Mouse (Mus musculus) layer of hippocampus, postnatal 36 days (tissue): ENCODE measurements around the gene Cntd1. TPM values are rescaled to one million over a fixed set of nuclear protein-coding genes. Genes with fewer than 3 reads are reported as not detected.
"Not testable (repeated sequence)": the region's sequence is repeated elsewhere in the genome, so short reads cannot be mapped to it uniquely, and the experiment has no call there.

Experiments used
- DNase-seq, 2 experiments: peaks; one replicate each; pipeline ENCODE4 v3.0.0; 2022
- total RNA-seq, 2 experiments: library from RNA; stranded (reverse); gene quantifications; 2 replicates each; pipeline ENCODE4 v1.2.3; 2021

Gene Cntd1
- total RNA-seq, 2 experiments from 2014 or later, result 0.58 to 0.67 TPM

DNA sequence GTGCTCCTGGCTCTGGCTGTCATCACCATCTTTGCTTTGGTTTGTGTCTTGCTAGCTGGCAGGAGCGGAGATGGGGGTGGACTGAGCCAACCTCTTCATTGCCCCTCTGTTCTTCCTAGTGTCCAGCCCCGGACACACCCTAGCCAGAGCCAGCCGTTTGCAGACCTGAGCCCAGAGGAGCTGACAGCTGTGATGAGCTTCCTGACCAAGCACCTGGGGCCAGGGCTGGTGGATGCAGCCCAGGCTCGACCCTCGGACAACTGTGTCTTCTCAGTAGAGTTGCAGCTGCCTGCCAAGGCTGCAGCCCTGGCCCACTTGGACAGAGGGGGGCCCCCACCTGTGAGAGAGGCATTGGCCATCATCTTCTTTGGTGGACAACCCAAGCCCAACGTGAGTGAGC lies 52.1 kb downstream of the Cntd1 start:
- DNase-seq, result not testable (repeated sequence)

DNA sequence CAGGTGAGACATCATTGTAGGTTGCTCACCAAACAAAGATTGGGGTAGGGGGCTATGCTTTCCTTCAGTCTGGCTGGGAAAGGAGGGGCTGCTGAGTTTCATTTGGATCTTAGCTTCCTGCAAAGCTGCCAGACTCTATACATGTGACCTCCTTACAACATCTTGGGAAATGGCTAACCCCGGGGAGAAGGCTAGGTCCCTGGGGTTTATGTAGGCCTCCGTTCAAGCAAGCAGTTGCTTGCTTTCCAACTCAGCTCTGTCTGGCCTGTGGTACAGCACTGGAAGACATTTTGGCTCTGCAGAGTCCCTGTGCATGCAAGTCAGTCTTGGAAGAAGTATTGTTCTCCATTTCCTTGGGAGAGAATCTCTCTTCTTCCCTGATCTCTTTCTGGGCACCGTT lies 53.7 kb downstream of the Cntd1 start:
- no peak for DNase-seq

DNA sequence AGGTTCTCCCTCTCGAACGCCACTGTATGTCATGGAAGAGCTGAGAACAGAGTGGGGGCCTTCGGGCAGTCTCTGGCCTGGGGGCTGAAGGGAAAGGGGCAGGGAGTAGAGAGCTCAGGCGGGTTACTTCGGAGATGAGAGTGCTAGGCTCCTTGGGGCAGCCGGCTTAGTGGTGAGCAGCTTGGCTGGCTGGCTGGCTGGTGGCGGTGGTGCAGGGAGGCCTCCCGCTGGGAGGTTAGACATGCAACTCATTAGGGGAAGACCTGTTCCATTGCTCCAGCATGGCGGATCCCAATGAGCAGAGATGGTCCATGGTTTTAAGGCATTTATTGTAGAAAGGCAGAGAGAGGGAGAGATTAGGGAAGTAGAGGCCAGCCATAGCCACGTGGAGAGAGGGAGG lies 55.2 kb downstream of the Cntd1 start:
- no peak for DNase-seq

DNA sequence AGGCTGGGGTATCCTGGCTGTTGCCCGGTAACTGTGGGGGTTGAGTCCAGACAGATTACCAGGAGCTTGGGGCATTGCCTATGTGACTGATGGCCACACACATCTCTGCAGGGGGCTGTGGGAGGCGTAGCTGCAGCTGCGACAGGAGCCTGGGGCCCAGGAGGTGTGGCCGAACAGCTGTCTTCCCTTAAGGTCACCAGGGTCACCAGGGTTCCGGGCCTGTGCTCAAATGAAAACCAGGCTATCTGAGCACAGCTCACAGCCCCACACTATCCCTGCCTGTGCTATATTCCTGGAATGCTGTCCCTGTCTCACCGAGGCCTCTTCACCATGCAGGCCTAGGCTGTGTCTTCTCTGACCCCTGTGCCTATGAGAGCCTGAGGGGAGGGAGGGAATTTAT lies 55.7 kb downstream of the Cntd1 start:
- no peak for DNase-seq

DNA sequence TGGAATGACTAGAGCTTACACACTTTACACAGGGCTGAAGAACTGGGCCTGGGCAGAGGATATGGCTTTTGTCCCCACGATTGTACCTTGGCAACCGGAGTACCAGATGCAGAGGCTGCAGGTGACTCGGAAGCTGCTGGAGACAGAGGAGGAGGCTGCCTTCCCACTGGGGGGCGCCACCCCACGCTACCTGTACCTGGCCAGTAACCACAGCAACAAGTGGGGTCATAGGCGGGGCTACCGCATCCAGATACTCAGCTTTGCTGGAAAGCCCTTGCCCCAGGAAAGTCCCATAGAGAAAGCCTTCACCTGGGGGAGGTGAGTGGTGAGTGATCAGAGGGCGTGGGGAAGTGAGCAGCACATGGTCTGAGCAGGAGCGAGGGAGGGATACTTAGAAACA lies 56.9 kb downstream of the Cntd1 start:
- no peak for DNase-seq

DNA sequence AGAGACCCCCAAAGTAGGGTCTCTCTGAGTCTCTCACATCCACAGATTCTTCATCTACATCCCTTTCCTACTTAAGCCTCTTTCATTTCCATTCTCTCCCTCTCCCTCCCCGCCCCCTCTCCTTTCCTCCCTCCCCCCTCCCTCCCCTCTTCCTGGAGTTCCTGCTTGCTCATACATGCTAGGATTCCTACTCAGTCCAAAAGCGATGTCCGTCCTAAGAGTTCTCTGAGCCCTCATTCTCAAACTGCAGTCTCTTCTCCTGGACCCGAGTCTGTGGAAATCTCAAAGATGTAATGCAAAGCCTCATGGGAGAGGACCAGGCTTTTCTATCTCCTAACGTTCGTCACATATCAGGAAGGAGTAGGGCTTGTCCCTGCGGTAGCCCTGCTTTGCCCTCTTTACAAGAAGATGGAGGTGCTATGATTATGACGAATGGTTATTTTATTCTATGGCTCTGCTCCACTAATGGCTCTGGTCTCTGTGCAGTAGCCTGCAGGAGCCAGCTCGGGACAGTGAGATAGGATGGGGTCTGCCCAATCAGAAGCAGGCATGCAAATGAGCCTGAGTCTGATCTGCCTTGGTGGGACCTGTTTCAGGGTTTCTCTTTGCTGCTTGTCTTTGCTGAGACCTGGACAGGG lies 59.4 kb downstream of the Cntd1 start:
- DNase-seq, result no peak

Other genes starting within 250 kb of the Cntd1 start
- 1 to 10 TPM; 7.2 to 9.1 TPM for gene Naglu, start 209.0 kb upstream of the Cntd1 start, total RNA-seq
- 1 to 10 TPM in 1 of 2 experiments, under 1 TPM in 1; 0.67 to 1.7 TPM for gene Hsd17b1, start 200.6 kb upstream of the Cntd1 start, total RNA-seq
- 10 to 100 TPM; 27.0 to 28.0 TPM for gene Coasy, start 196.4 kb upstream of the Cntd1 start, total RNA-seq
- gene Mlx, start 191.7 kb upstream of the Cntd1 start, total RNA-seq, result 10 to 100 TPM; 42.1 to 53.7 TPM
- 1 to 10 TPM; 3.6 to 3.9 TPM for gene Psmc3ip, start 183.6 kb upstream of the Cntd1 start, total RNA-seq
- 10 to 100 TPM; 58.7 to 61.1 TPM for gene Retreg3, start 159.1 kb upstream of the Cntd1 start, total RNA-seq
- 10 to 100 TPM; 39.7 to 41.8 TPM for gene Tubg1, start 159.1 kb upstream of the Cntd1 start, total RNA-seq
- gene Tubg2, start 123.1 kb upstream of the Cntd1 start, total RNA-seq, result 10 to 100 TPM; 39.9 to 40.7 TPM
- 100 to 1,000 TPM; 168 to 169 TPM for gene Cntnap1, start 108.5 kb upstream of the Cntd1 start, total RNA-seq
- gene Plekhh3, start 107.7 kb upstream of the Cntd1 start, total RNA-seq, result 10 to 100 TPM; 12.5 to 14.8 TPM
- not detected for gene Ccr10, start 103.6 kb upstream of the Cntd1 start, total RNA-seq
- gene Ezh1, start 52.5 kb upstream of the Cntd1 start, total RNA-seq, result 10 to 100 TPM; 65.9 to 77.2 TPM
- 10 to 100 TPM; 63.7 to 68.0 TPM for gene Ramp2, start 33.0 kb upstream of the Cntd1 start, total RNA-seq
- 10 to 100 TPM; 63.0 to 66.0 TPM for gene Vps25, start 25.3 kb upstream of the Cntd1 start, total RNA-seq
- 1 to 10 TPM; 6.4 to 8.3 TPM for gene Wnk4, start 18.4 kb upstream of the Cntd1 start, total RNA-seq
- gene Coa3, start 102 bp downstream of the Cntd1 start, total RNA-seq, result 100 to 1,000 TPM in 1 of 2 experiments, 10 to 100 TPM in 1; 96.7 to 113 TPM
- gene Becn1, start 23.3 kb downstream of the Cntd1 start, total RNA-seq, result 100 to 1,000 TPM; 217 to 238 TPM
- gene Psme3, start 37.2 kb downstream of the Cntd1 start, total RNA-seq, result 100 to 1,000 TPM; 121 to 122 TPM
- gene Aoc2, start 46.1 kb downstream of the Cntd1 start, total RNA-seq, result 1 to 10 TPM; 8.4 to 9.7 TPM
- 1 to 10 TPM in 1 of 2 experiments, under 1 TPM in 1; 0.62 to 1.4 TPM for gene Aoc3, start 51.6 kb downstream of the Cntd1 start, total RNA-seq
- gene G6pc, start 88.5 kb downstream of the Cntd1 start, total RNA-seq, result not detected
- gene Aarsd1, start 138.6 kb downstream of the Cntd1 start, total RNA-seq, result 10 to 100 TPM; 41.4 to 43.7 TPM
- gene Gm27029, start 145.8 kb downstream of the Cntd1 start, total RNA-seq, result 1 to 10 TPM; 7.1 to 8.8 TPM
- 10 to 100 TPM; 34.8 to 36.3 TPM for gene Rundc1, start 146.1 kb downstream of the Cntd1 start, total RNA-seq
- 1 to 10 TPM; 1.7 to 2.0 TPM for gene Ptges3l, start 146.3 kb downstream of the Cntd1 start, total RNA-seq
- gene Rpl27, start 163.3 kb downstream of the Cntd1 start, total RNA-seq, result 10 to 100 TPM; 28.5 to 39.7 TPM
- gene Ifi35, start 169.4 kb downstream of the Cntd1 start, total RNA-seq, result 1 to 10 TPM; 2.5 to 3.1 TPM
- 100 to 1,000 TPM; 123 TPM for gene Rnd2, start 186.0 kb downstream of the Cntd1 start, total RNA-seq
- gene Vat1, start 187.2 kb downstream of the Cntd1 start, total RNA-seq, result 10 to 100 TPM; 28.0 to 28.2 TPM